Mouse (Mus musculus): ENCODE data around the gene Tnfrsf22. TPM values are rescaled to one million over a fixed set of nuclear protein-coding genes. Genes with fewer than 3 reads are reported as not detected.
A peak's percentile ranks its signal among the peaks of the same experiment; 100 is the strongest.

Gene Tnfrsf22
- polyA plus RNA-seq (2014; fragmentation: Nextera tagmentation; extraction: Ambion mirVana) = 4.3 and 5.5 TPM in 2 replicates

DNA sequence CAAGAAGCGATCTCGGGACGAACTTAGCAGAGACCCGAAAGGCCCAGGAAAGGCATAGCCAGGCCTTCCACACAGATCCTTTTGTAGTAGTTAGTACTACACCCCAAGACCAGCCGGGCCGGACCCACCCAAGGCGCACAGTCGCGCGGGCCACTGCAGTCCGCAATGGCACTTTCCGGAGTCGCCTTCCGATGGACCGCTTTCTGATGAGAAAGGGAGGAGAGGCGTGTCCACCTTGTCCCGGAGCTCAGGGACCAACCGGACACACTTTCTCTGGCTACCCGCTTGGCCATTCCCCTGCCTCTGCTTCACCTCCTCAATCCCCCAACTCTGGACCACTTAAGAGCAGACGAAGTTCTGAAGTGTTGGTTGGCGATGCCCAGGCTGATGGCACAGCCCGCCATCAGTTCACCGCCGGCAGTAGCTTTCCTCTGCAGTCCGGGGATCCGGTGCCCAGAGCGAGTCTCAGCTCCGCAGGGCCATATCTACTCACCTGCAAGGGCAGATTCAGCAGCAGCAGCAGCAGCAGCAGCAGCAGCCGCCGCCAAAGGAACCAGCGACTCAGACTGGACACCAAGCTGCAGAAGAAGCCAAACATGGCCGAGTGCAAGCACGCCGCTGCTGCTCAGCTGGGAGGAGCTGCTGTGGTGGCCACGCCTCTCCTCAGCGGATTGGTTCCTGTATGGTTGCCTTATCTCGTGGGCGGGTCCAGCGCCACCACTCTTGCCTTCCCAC, at the start of gene Tnfrsf22:
Tnfrsf22 (minus strand) TSS at position 628 of the 735 bp plus-strand sequence.
- H3K9ac ChIP-seq (replicated peaks; ENCODE audit: low read length) = peak within 1 kb of the TSS; percentile 61
- H3K36me3 ChIP-seq (ENCODE audit: control insufficient read depth, insufficient read depth, low read length) = no peaks in the 10 kb centered on the region
- no peaks in the 10 kb centered on the region for H3K4me1 ChIP-seq (ENCODE audit: control insufficient read depth, insufficient read depth, low read length)
- H3K4me3 ChIP-seq (replicated peaks; ENCODE audit: low read depth, low read length) = peak within 1 kb of the TSS; percentile 60
- WGBS = 3% methylated on average over 39 of the region's 39 CpGs
- H3K4me2 ChIP-seq (ENCODE audit: low read length) = peak within 1 kb of the TSS; percentile 85
- no peaks in the 10 kb centered on the region for H3K9me3 ChIP-seq (ENCODE audit: control insufficient read depth, low read length)
- peak; percentile 90 for ATAC-seq (ENCODE audit: low FRiP score, low TSS enrichment)
- no peaks in the 10 kb centered on the region for H3K27me3 ChIP-seq (ENCODE audit: control insufficient read depth, insufficient read depth, low read length)
- peak; percentile 90 for DNase-seq
- peak within 1 kb of the TSS; percentile 37; the same call in 1 of the 2 replicates for H3K27ac ChIP-seq (replicated peaks; ENCODE audit: low read depth, low read length)

DNA sequence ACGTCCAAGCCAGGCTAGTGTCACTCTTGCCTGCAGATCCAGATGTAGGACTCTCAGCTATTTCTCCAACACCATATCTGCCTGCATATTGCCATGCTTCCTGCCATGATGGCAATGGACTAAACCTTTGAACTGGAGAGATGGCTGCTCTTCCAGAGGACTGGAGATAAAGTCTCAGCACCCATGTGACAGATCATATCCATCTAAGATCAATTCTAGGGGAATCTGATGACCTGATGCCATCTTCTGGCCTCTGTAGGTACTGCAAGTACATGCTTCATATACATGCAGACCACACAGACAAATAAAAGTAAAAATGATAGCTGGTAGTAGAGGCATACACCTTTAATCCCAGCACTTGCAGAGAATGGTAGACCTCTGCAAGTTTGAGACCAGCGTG, 46.7 kb upstream of the Tnfrsf22 start:
- DNase-seq (peak; percentile 47), ATAC-seq (ENCODE audit: low FRiP score, low TSS enrichment) (no peak)
- peaks cover 71% of the 10 kb centered on the region for H3K36me3 ChIP-seq (ENCODE audit: control insufficient read depth, insufficient read depth, low read length)
- no peak overlapping the region for H3K4me3 ChIP-seq (replicated peaks; ENCODE audit: low read depth, low read length)
- H3K27me3 ChIP-seq (ENCODE audit: control insufficient read depth, insufficient read depth, low read length) = no peaks in the 10 kb centered on the region
- 69% methylated on average over 2 of the region's 2 CpGs for WGBS
- H3K4me1 ChIP-seq (ENCODE audit: control insufficient read depth, insufficient read depth, low read length) = no peaks in the 10 kb centered on the region
- H3K9me3 ChIP-seq (ENCODE audit: control insufficient read depth, low read length) = no peaks in the 10 kb centered on the region
- H3K9ac ChIP-seq (replicated peaks; ENCODE audit: low read length) = no peak overlapping the region
- H3K27ac ChIP-seq (replicated peaks; ENCODE audit: low read depth, low read length) = no peak overlapping the region
- H3K4me2 ChIP-seq (ENCODE audit: low read length) = no peak overlapping the region

DNA sequence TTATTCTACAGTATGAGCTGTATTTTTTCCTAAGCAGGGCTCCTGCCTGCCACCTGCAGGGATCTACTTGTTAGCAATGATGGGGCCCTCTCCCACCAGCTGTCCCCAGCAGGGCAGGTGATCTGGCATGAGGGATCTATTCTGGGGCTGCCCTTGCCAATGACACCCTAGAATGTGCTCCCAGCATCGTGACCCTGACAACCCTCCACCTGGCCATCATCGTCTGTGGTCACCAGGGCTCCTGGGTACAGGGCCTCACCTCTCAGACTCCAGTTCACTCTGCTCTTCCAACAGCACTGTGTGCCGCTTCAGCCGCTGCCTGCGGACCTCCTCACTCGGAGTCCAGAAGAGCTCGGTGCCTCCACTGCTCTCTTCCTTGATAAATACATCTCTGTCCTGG, 45.1 kb upstream of the Tnfrsf22 start:
- WGBS = 97% methylated on average over 7 of the region's 7 CpGs
- ATAC-seq (ENCODE audit: low FRiP score, low TSS enrichment) = no peak
- no peaks in the 10 kb centered on the region for H3K4me1 ChIP-seq (ENCODE audit: control insufficient read depth, insufficient read depth, low read length)
- no peak for DNase-seq
- H3K27ac ChIP-seq (replicated peaks; ENCODE audit: low read depth, low read length) = no peak overlapping the region
- peaks cover 79% of the 10 kb centered on the region for H3K36me3 ChIP-seq (ENCODE audit: control insufficient read depth, insufficient read depth, low read length)
- H3K4me2 ChIP-seq (ENCODE audit: low read length) = no peak overlapping the region
- no peak overlapping the region for H3K4me3 ChIP-seq (replicated peaks; ENCODE audit: low read depth, low read length)
- no peaks in the 10 kb centered on the region for H3K9me3 ChIP-seq (ENCODE audit: control insufficient read depth, low read length)
- no peaks in the 10 kb centered on the region for H3K27me3 ChIP-seq (ENCODE audit: control insufficient read depth, insufficient read depth, low read length)
- no peak overlapping the region for H3K9ac ChIP-seq (replicated peaks; ENCODE audit: low read length)

DNA sequence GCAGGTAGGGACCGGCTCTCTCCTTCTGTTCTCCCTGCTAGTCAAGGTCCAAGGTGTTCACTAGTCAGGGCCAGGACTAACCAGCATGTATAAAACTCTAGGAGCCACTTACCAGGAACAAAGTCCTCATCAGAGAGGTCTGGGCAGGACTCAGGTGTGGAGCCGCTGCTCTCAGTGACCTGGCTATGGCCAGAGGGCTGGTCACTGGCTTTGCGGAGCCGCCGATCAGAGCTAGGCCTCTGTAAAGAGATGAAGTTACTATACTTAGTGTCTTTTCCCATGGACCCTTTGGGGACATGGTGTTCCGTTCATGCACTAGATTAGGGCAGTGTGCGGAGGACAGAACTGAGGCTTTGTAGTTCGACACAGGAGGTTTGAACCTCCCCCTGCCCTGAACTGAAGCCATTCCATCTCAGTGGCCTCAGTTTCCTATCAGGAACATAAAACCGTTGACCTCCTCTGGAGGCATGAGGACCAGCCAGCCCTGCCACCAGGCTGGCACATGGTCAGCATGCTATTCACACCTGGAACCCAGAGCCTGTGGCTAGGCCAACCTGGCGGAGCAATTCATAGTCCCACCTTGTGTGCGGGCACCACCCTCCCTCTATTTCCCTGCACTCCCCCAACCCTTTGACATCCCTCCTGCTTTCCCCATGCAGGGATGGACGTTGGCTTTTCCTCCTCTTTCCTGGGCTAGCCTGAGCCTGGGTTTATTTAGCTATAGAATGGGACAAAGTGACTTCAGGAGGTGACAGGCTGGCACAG, 43.5 kb upstream of the Tnfrsf22 start:
- no peak overlapping the region for H3K27ac ChIP-seq (replicated peaks; ENCODE audit: low read depth, low read length)
- ATAC-seq (ENCODE audit: low FRiP score, low TSS enrichment) (no peak), DNase-seq (no peak)
- no peaks in the 10 kb centered on the region for H3K9me3 ChIP-seq (ENCODE audit: control insufficient read depth, low read length)
- H3K27me3 ChIP-seq (ENCODE audit: control insufficient read depth, insufficient read depth, low read length) = no peaks in the 10 kb centered on the region
- 92% methylated on average over 12 of the region's 12 CpGs for WGBS
- no peak overlapping the region for H3K4me3 ChIP-seq (replicated peaks; ENCODE audit: low read depth, low read length)
- H3K4me1 ChIP-seq (ENCODE audit: control insufficient read depth, insufficient read depth, low read length) = no peaks in the 10 kb centered on the region
- peaks cover 83% of the 10 kb centered on the region for H3K36me3 ChIP-seq (ENCODE audit: control insufficient read depth, insufficient read depth, low read length)
- no peak overlapping the region for H3K4me2 ChIP-seq (ENCODE audit: low read length)
- no peak overlapping the region for H3K9ac ChIP-seq (replicated peaks; ENCODE audit: low read length)

DNA sequence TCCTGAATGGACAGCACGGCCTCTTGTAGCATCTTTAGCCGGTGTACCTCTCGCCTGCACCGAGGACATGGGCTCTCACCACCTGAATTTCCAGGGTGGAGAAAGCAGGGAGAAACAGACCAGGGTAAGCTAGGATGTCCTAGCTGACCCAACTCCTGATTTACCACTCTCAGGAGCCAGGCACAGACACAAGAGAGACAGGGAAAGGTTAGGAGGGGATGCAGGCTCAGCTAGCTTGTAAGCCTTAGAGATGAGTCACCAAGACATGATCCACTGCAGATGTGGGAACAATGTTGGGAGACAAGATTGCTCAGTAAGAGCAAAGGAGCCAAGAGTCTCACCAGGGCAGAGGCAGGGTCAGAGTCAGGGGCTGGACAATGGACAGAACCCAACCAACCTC, 42.4 kb upstream of the Tnfrsf22 start:
- Histone ChIP-seq H3K9ac (replicated peaks; ENCODE audit: low read length) (no peak overlapping the region), H3K4me3 (replicated peaks; ENCODE audit: low read depth, low read length) (no peak overlapping the region), H3K27ac (replicated peaks; ENCODE audit: low read depth, low read length) (no peak overlapping the region), H3K36me3 (ENCODE audit: control insufficient read depth, insufficient read depth, low read length) (peaks cover 84% of the 10 kb centered on the region), H3K27me3 (ENCODE audit: control insufficient read depth, insufficient read depth, low read length) (no peaks in the 10 kb centered on the region), H3K4me1 (ENCODE audit: control insufficient read depth, insufficient read depth, low read length) (no peaks in the 10 kb centered on the region), H3K4me2 (ENCODE audit: low read length) (no peak overlapping the region), H3K9me3 (ENCODE audit: control insufficient read depth, low read length) (no peaks in the 10 kb centered on the region)
- DNase-seq = no peak
- WGBS = 94% methylated on average over 4 of the region's 4 CpGs
- ATAC-seq (ENCODE audit: low FRiP score, low TSS enrichment) = no peak

DNA sequence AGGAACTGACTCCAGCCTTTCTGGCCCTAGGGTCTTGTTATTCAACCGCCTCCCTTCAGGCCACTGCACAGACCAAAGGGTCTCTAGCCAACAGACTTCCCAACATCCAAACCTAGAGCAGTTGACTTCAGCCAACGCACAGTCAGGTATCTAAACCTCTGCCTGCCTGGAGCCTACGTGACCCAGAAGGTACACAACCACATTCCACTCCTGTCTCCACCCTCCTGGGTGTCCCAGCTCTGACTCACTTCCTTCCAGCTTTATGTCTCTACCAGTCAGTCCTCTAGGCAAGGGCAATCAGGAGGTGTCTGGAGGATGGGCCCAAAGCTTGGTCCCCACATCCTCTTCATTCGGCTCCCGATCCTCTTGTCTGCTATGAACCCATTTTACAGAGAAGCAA, 41.7 kb upstream of the Tnfrsf22 start:
- ATAC-seq (ENCODE audit: low FRiP score, low TSS enrichment) (no peak), DNase-seq (no peak)
- H3K36me3 ChIP-seq (ENCODE audit: control insufficient read depth, insufficient read depth, low read length) = peaks cover 84% of the 10 kb centered on the region
- H3K4me2 ChIP-seq (ENCODE audit: low read length) = no peak overlapping the region
- no peaks in the 10 kb centered on the region for H3K27me3 ChIP-seq (ENCODE audit: control insufficient read depth, insufficient read depth, low read length)
- H3K9me3 ChIP-seq (ENCODE audit: control insufficient read depth, low read length) = no peaks in the 10 kb centered on the region
- no peak overlapping the region for H3K9ac ChIP-seq (replicated peaks; ENCODE audit: low read length)
- H3K4me3 ChIP-seq (replicated peaks; ENCODE audit: low read depth, low read length) = no peak overlapping the region
- 92% methylated on average over 5 of the region's 5 CpGs for WGBS
- no peak overlapping the region for H3K27ac ChIP-seq (replicated peaks; ENCODE audit: low read depth, low read length)
- H3K4me1 ChIP-seq (ENCODE audit: control insufficient read depth, insufficient read depth, low read length) = no peaks in the 10 kb centered on the region

DNA sequence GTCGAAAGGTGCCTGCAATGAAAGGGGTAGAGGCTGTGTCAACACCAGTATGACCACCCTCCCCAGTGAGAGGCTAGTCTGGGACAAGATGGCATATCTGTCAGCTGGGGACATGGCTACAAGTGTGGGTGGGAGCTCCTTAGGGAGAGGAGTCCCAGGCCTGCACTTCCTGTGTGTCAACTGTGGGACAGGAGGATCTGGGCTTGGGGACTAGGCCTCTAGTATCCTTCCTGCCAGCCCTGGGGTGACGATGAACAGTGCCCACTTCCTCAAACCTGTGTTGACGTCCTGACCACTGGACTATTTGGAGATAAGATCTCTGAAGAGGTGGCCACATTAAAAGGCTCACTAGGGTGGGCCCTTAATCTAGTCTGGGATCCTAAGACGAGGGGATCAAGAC, 40.5 kb upstream of the Tnfrsf22 start:
- no peak overlapping the region for H3K4me2 ChIP-seq (ENCODE audit: low read length)
- 85% methylated on average over 4 of the region's 4 CpGs for WGBS
- no peak overlapping the region for H3K27ac ChIP-seq (replicated peaks; ENCODE audit: low read depth, low read length)

DNA sequence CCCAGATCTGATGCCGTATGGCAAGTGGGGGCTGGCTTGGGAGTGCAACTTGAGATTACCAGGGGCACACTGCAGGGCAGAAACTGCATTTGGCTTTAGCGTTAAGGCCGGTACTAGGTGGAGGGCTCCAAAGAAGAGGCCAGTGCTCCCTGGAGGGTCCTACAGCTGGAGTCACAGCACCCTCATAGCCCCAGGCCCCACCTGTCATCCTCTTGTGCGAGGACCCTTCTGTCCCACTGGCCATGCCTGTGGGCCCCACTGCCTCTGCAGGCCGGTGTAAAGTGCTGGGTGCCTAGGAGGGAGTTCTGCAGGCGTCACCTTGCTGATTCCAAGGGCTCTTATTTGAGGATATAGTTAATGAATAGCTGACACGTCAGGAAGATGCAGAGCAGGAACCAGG, 40.0 kb upstream of the Tnfrsf22 start:
- Histone ChIP-seq H3K36me3 (ENCODE audit: control insufficient read depth, insufficient read depth, low read length) (peaks cover 67% of the 10 kb centered on the region), H3K27ac (replicated peaks; ENCODE audit: low read depth, low read length) (no peak overlapping the region), H3K4me1 (ENCODE audit: control insufficient read depth, insufficient read depth, low read length) (0 out of 2 replicates have a peak, but pooled peaks cover 3% of the 10 kb centered on the region), H3K4me3 (replicated peaks; ENCODE audit: low read depth, low read length) (no peak overlapping the region), H3K9ac (replicated peaks; ENCODE audit: low read length) (no peak overlapping the region), H3K9me3 (ENCODE audit: control insufficient read depth, low read length) (no peaks in the 10 kb centered on the region), H3K4me2 (ENCODE audit: low read length) (no peak overlapping the region), H3K27me3 (ENCODE audit: control insufficient read depth, insufficient read depth, low read length) (no peaks in the 10 kb centered on the region)
- 83% methylated on average over 7 of the region's 7 CpGs for WGBS
- no peak for DNase-seq
- no peak for ATAC-seq (ENCODE audit: low FRiP score, low TSS enrichment)

More for the DNA sequence above, 40.5 kb upstream of the Tnfrsf22 start:
- H3K4me1 ChIP-seq (ENCODE audit: control insufficient read depth, insufficient read depth, low read length) = 0 out of 2 replicates have a peak, but pooled peaks cover 3% of the 10 kb centered on the region
- H3K36me3 ChIP-seq (ENCODE audit: control insufficient read depth, insufficient read depth, low read length) = peaks cover 72% of the 10 kb centered on the region
- DNase-seq (no peak), ATAC-seq (ENCODE audit: low FRiP score, low TSS enrichment) (no peak)
- no peaks in the 10 kb centered on the region for H3K9me3 ChIP-seq (ENCODE audit: control insufficient read depth, low read length)
- no peak overlapping the region for H3K9ac ChIP-seq (replicated peaks; ENCODE audit: low read length)
- no peak overlapping the region for H3K4me3 ChIP-seq (replicated peaks; ENCODE audit: low read depth, low read length)
- no peaks in the 10 kb centered on the region for H3K27me3 ChIP-seq (ENCODE audit: control insufficient read depth, insufficient read depth, low read length)
